Mouse (Mus musculus) MEL (cell line): Measurements from ENCODE around the gene Selplg. TPM values are rescaled to one million over a fixed set of nuclear protein-coding genes. Genes with fewer than 3 reads are reported as not detected.

Experiments
- DNase-seq: peaks from one replicate; pipeline ENCODE4 v3.0.0; 2011; ENCODE audit warnings: low read depth, low spot score
- H3K27ac ChIP-seq: 2 replicates; pipeline ENCODE4 v1.5.1; 2012; ENCODE audit warnings: low read depth, mild to moderate bottlenecking, control low read depth, low read length, moderate library complexity; ENCODE audit not compliant: control insufficient read depth
- H3K27me3 ChIP-seq, 2 experiments: fragments of 150-350 bp in 1 of 2; sonication (generic) in 1 of 2; 2 replicates each; pipeline ENCODE4 v1.6.1; 2012; ENCODE audit warnings: low read length in 2 of 2, mild to moderate bottlenecking in 2 of 2, improper control_type of control experiment in 1 of 2, moderate library complexity in 1 of 2; ENCODE audit not compliant: insufficient read depth in 2 of 2, control insufficient read depth in 1 of 2
- H3K36me3 ChIP-seq, 2 experiments: 2 replicates each; pipeline ENCODE4 v1.6.1; 2012 to 2014; ENCODE audit warnings: low read length in 2 of 2, improper control_type of control experiment in 1 of 2, inconsistent platforms in 1 of 2, mild to moderate bottlenecking in 1 of 2; ENCODE audit not compliant: insufficient read depth in 2 of 2, control insufficient read depth in 1 of 2
- H3K4me1 ChIP-seq, 2 experiments: fragments of 150-350 bp in 1 of 2; sonication (generic) in 1 of 2; 2 replicates each; pipeline ENCODE4 v1.6.1; 2012; ENCODE audit warnings: low read length in 2 of 2, improper control_type of control experiment in 1 of 2, mild to moderate bottlenecking in 1 of 2; ENCODE audit not compliant: insufficient read depth in 2 of 2, control insufficient read depth in 1 of 2
- H3K4me3 ChIP-seq, 2 experiments: fragments of 150-350 bp in 1 of 2; sonication (generic) in 1 of 2; 2 replicates each; pipeline ENCODE4 v1.5.1; 2012; ENCODE audit warnings: low read depth in 2 of 2, low read length in 2 of 2, mild to moderate bottlenecking in 2 of 2, moderate library complexity in 2 of 2, control low read depth in 1 of 2, improper control_type of control experiment in 1 of 2; ENCODE audit not compliant: control insufficient read depth in 1 of 2, insufficient read depth in 1 of 2
- H3K79me2 ChIP-seq: 2 replicates; pipeline ENCODE4 v1.6.1; 2012; ENCODE audit warnings: mild to moderate bottlenecking, low read length, moderate library complexity; ENCODE audit not compliant: control insufficient read depth, poor library complexity, insufficient read depth
- H3K9ac ChIP-seq: 2 replicates; pipeline ENCODE4 v1.6.1; 2012; ENCODE audit warnings: low read depth, mild to moderate bottlenecking, control low read depth, low read length, moderate library complexity; ENCODE audit not compliant: control insufficient read depth, poor library complexity, severe bottlenecking
- H3K9me3 ChIP-seq: fragments of 150-350 bp; sonication (generic); replicated peaks from 2 replicates; pipeline ENCODE4 v1.6.1; 2012; ENCODE audit warnings: mild to moderate bottlenecking, low read length, improper control_type of control experiment, moderate library complexity; ENCODE audit not compliant: insufficient read depth
- CHD1 ChIP-seq: IDR thresholded peaks from 2 replicates; pipeline ENCODE4 v1.6.1; 2012; ENCODE audit warnings: low read depth, mild to moderate bottlenecking, inconsistent platforms, low read length, improper control_type of control experiment
- CHD2 ChIP-seq: IDR thresholded peaks from 2 replicates; pipeline ENCODE4 v1.6.1; 2011; ENCODE audit warnings: low read length, improper control_type of control experiment
- CTCF ChIP-seq, 3 experiments: IDR thresholded peaks in 2 of 3; conservative IDR thresholded peaks in 1 of 3; 2 replicates each; pipeline ENCODE4 v1.5.1; 2011 to 2012; ENCODE audit warnings: low read length in 3 of 3, low read depth in 2 of 3, mild to moderate bottlenecking in 2 of 3, improper control_type of control experiment in 1 of 3, inconsistent platforms in 1 of 3, mixed read lengths in 1 of 3, moderate library complexity in 1 of 3; ENCODE audit not compliant: control insufficient read depth in 1 of 3, insufficient read depth in 1 of 3, poor library complexity in 1 of 3, severe bottlenecking in 1 of 3
- E2F4 ChIP-seq: IDR thresholded peaks from 2 replicates; pipeline ENCODE4 v1.6.1; 2011; ENCODE audit warnings: low read depth, low read length, improper control_type of control experiment, borderline replicate concordance
- ELF1 ChIP-seq: IDR thresholded peaks from 2 replicates; pipeline ENCODE4 v1.6.1; 2014; ENCODE audit warnings: low read depth, mild to moderate bottlenecking, inconsistent platforms, low read length, improper control_type of control experiment, moderate library complexity
- EP300 ChIP-seq, 2 experiments: IDR thresholded peaks; 2 replicates each; pipeline ENCODE4 v1.6.1; 2011; ENCODE audit warnings: improper control_type of control experiment in 2 of 2, low read length in 2 of 2, low read depth in 1 of 2, mild to moderate bottlenecking in 1 of 2
- ETS1 ChIP-seq: IDR thresholded peaks from 2 replicates; pipeline ENCODE4 v1.6.1; 2012; ENCODE audit warnings: low read depth, mild to moderate bottlenecking, inconsistent platforms, low read length, improper control_type of control experiment, moderate library complexity
- GABPA ChIP-seq: IDR thresholded peaks from 2 replicates; pipeline ENCODE4 v1.6.1; 2012; ENCODE audit warnings: low read depth, mild to moderate bottlenecking, inconsistent platforms, low read length, improper control_type of control experiment, moderate library complexity
- HCFC1 ChIP-seq: IDR thresholded peaks from 2 replicates; pipeline ENCODE4 v1.6.1; 2012; ENCODE audit warnings: low read depth, mild to moderate bottlenecking, inconsistent platforms, low read length, improper control_type of control experiment, moderate library complexity
- JUND ChIP-seq: IDR thresholded peaks from 2 replicates; pipeline ENCODE4 v1.6.1; 2011; ENCODE audit warnings: low read depth, mild to moderate bottlenecking, improper control_type of control experiment, low read length
- KAT2A ChIP-seq: conservative IDR thresholded peaks from 2 replicates; pipeline ENCODE4 v1.6.1; 2012; ENCODE audit warnings: low read depth, low read length, improper control_type of control experiment, inconsistent platforms
- MAX ChIP-seq: IDR thresholded peaks from 2 replicates; pipeline ENCODE4 v1.6.1; 2011; ENCODE audit warnings: low read length, improper control_type of control experiment
- RAD21 ChIP-seq: IDR thresholded peaks from 2 replicates; pipeline ENCODE4 v1.6.1; 2011; ENCODE audit warnings: mild to moderate bottlenecking, low read depth, low read length, improper control_type of control experiment
- SMC3 ChIP-seq: IDR thresholded peaks from 2 replicates; pipeline ENCODE4 v1.6.1; 2011; ENCODE audit warnings: low read depth, low read length, improper control_type of control experiment
- TAL1 ChIP-seq: IDR thresholded peaks from 2 replicates; pipeline ENCODE4 v1.6.1; 2012; ENCODE audit warnings: mild to moderate bottlenecking, inconsistent platforms, low read length, moderate library complexity, mixed read lengths
- UBTF ChIP-seq: IDR thresholded peaks from 2 replicates; pipeline ENCODE4 v1.6.1; 2012; ENCODE audit warnings: low read depth, mild to moderate bottlenecking, inconsistent platforms, low read length, improper control_type of control experiment, moderate library complexity, borderline replicate concordance; ENCODE audit not compliant: insufficient read depth
- ZMIZ1 ChIP-seq: IDR thresholded peaks from 2 replicates; pipeline ENCODE4 v1.6.1; 2012; ENCODE audit warnings: low read depth, mild to moderate bottlenecking, inconsistent platforms, low read length, improper control_type of control experiment, moderate library complexity
- ZNF384 ChIP-seq: IDR thresholded peaks from 2 replicates; pipeline ENCODE4 v1.6.1; 2012; ENCODE audit warnings: low read depth, mild to moderate bottlenecking, inconsistent platforms, low read length, improper control_type of control experiment
- polyA plus RNA-seq, 2 experiments: library from polyadenylated mRNA; stranded (reverse) in 1 of 2; unstranded in 1 of 2; fragments of >175 nt in 1 of 2; fragments of >200 nt in 1 of 2; gene quantifications; 2 replicates each; pipeline versions ENCODE4 v1.2.1 to v1.2.4; 2012; ENCODE audit warnings: low replicate concordance in 2 of 2, low read depth in 1 of 2; ENCODE audit not compliant: insufficient read length in 2 of 2, insufficient read depth in 1 of 2, missing spikeins in 1 of 2
- total RNA-seq: library from RNA; depleted of rRNA; stranded (reverse); fragments of 300-350 nt; gene quantifications from 2 replicates; pipeline ENCODE4 v1.2.3, GENCODE M21; 2012

Selplg gene
- total and polyA plus RNA-seq, 3 experiments: 24.2 to 48.2 TPM; not detected in 1

DNA sequence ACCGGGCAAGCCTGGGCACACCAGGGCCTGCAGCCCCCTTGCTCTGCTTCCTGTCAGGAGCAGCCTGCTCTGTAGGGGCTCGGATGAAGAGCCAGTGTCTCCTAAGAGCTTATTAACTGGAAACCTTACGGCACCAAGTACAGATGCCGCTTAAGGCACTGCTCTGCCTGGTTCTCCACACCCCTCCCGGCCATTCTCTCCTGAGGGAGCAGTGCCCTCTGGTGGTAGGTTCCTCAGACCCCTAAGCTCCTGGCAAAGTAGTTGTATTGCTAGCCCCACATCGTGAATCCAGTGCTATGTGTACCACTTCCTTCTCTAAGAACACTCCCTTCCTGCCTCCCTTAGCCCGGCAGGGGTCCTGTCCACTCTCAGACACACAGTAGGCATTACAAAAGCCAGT is 12.3 kb upstream of the Selplg start:
- Histone ChIP-seq H3K4me1 (0 out of 4 replicates have a peak, but pooled peaks cover 0 to 2% of the 10 kb centered on the region in 2 experiments), H3K27ac (no peak overlapping the region), H3K27me3 (no peaks in the 10 kb centered on the region), H3K36me3 (peaks cover 0 to 1% of the 10 kb centered on the region in 2 experiments; a peak in 1 of 4 replicates), H3K9ac (no peak overlapping the region), H3K4me3 (no peak overlapping the region), H3K9me3 (no peaks in the 10 kb centered on the region), H3K79me2 (no peaks in the 10 kb centered on the region)
- TF ChIP-seq UBTF (no peak), KAT2A (no peak), CTCF (IDR thresholded peaks at IDR 0.05 in 2 of 3, conservative IDR thresholded peaks at IDR 0.05 in 1 of 3; ENCODE audit: control insufficient read depth in 1 of 3, insufficient read depth in 1 of 3, low read depth in 2 of 3, low read length in 3 of 3, poor library complexity in 1 of 3, severe bottlenecking in 1 of 3) (peak; percentile 63 to 80 (median 64)), EP300 (IDR thresholded peaks at IDR 0.05; ENCODE audit: low read depth in 1 of 2, low read length in 2 of 2) (no peak), SMC3 (peak; percentile 53; the same call in 1 of the 2 replicates), RAD21 (peak; percentile 48), E2F4 (no peak), HCFC1 (no peak)
- peak; percentile 55 for DNase-seq

DNA sequence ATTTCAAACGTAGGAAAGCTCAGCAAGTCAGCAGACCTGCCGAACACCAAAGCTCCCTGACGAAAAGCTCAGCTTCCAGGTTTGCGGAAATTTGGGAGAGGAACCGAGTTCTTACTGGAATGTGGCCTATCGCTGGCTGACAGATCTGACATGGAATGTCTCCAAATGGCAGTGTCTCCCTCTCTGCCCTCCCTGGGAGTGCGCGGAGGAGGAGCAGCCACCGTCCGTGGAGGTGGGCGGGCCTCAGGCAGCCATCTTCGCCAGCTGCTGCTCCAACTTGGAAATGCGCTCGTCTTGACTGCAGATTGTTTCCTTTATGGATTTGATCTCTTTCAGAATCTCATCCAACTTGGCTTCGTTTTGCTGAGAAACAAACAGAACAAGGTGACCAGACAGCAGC is 11.7 kb upstream of the Selplg start:
- Histone ChIP-seq H3K27ac (no peak overlapping the region), H3K9me3 (no peaks in the 10 kb centered on the region), H3K27me3 (no peaks in the 10 kb centered on the region), H3K4me3 (no peak overlapping the region), H3K79me2 (no peaks in the 10 kb centered on the region), H3K36me3 (peaks cover 0 to under 1% of the 10 kb centered on the region in 2 experiments; a peak in 1 of 4 replicates), H3K9ac (no peak overlapping the region), H3K4me1 (0 out of 4 replicates have a peak, but pooled peaks cover 0 to 2% of the 10 kb centered on the region in 2 experiments)
- DNase-seq: no peak
- no peak for TF ChIP-seq JUND
- TF ChIP-seq CHD2: no peak
- TF ChIP-seq CHD1: no peak
- no peak for TF ChIP-seq E2F4
- TF ChIP-seq ELF1: no peak
- no peak for TF ChIP-seq ETS1

GRCm38 (mm10) chr5:113842906-113843305 is 10.5 kb upstream of the Selplg start:
- DNase-seq: no peak
- no peak overlapping the region for H3K4me3 ChIP-seq

More at GRCm38 (mm10) chr5:113842906-113843305, 10.5 kb upstream of the Selplg start:
- H3K9me3 ChIP-seq: no peaks in the 10 kb centered on the region
- no peaks in the 10 kb centered on the region; a peak in 1 of 4 replicates for H3K36me3 ChIP-seq
- no peaks in the 10 kb centered on the region for H3K79me2 ChIP-seq
- H3K27ac ChIP-seq: no peak overlapping the region
- TF ChIP-seq TAL1: no peak
- no peak for TF ChIP-seq GABPA
- TF ChIP-seq MAX: no peak
- TF ChIP-seq ZNF384: no peak
- TF ChIP-seq EP300 (IDR thresholded peaks at IDR 0.05; ENCODE audit: low read depth in 1 of 2, low read length in 2 of 2): no peak
- TF ChIP-seq ZMIZ1: no peak
- TF ChIP-seq, all 39 proteins: peak for 0
- Histone ChIP-seq H3K9ac (no peak overlapping the region), H3K4me1 (0 out of 4 replicates have a peak, but pooled peaks cover 0 to 2% of the 10 kb centered on the region in 2 experiments), H3K27me3 (no peaks in the 10 kb centered on the region)
